Mouse (Mus musculus) R1 (cell line): ENCODE data around the gene Arhgap19.

ENCODE experiments used
- DNase-seq: peaks from one replicate; pipeline ENCODE4 v3.0.0-alpha.2; 2018; ENCODE audit warnings: low read depth, low spot score

The Arhgap19 gene

GRCm38 (mm10) chr19:41743396-41743795, 58.5 kb downstream of the Arhgap19 start, which contains the start of gene Slit1:
Slit1 (minus strand) TSS chr19:41743665.
- peak; percentile 28 for DNase-seq

DNA sequence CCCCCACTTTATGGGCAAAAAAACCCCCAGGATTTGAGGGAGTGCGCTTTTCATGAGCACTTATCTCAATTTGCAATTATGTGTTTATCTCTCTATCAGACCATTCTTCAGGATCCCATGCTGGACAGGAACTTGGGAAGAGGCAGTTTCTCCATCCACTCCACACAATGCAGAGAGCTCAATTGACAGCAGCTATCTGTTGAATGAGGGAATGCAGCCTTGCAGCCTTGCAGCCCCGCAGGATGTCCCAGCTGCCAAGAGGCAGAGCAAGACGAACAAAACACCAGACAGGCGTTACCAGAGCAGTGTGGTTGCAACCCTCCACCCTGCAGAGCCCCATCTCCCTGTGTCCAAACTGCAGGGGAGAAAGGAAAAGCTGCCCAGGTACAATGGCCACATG, 63.0 kb downstream of the Arhgap19 start:
- DNase-seq, result no peak

DNA sequence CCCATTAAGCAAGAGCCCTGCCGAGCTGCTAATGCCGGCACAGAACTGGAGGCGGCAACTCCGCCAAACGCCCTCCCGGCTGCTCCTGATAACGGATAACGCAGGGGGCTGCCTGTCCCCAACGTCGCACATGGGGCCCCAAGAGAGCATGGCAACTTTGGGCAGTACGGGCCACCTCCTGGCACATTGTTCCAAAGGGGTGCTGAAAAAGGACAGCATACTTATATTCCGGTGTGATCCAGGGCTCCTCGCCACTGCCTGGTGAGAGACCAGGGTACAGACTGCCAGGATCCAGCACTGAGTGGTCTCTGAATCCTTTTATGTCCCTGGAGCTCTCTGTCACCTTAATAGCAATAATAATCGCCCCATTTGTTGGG, 63.4 kb downstream of the Arhgap19 start:
- no peak for DNase-seq

DNA sequence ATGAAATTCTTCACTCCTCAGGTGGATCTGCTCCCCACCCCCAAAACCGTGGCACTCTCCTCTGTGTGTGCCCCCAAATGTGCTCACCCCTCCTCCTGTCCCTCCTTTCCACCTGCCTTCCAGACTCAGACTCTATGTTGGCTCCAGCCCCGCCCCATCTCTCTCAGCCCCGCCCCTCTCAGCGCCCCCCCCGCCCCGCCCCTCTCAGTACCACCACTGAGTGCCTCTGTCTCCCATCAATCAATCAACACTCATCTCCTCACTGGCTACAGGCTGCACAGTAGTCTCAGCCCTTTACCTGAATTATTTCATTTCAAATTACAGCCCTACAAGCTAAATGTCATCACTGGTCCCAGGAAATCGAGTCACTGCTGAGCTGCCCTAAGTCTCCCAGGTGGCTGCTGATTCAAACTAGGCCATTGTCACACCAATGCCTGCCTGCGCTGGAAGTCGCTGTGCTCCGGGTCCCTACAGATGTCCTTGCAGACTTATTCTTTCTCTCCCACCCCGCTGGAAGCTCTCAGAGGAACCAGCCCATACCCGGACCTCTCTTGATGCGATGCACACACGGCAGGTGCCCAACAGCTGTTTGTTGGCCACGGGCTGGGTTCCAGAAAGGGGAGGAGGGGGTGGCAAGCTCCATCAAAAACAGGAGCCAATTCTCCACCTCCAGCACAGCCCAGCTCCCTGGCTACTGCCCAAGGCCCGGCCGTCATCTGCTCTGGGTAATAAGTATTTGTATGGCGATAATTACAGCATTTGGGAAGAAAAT, 64.0 kb downstream of the Arhgap19 start:
- DNase-seq, result peak; percentile 33

- no peak for DNase-seq
Observed at GRCm38 (mm10) chr19:41734685-41735084, 67.2 kb downstream of the Arhgap19 start.

GRCm38 (mm10) chr19:41725491-41725890, 76.4 kb downstream of the Arhgap19 start:
- DNase-seq, result no peak

DNA sequence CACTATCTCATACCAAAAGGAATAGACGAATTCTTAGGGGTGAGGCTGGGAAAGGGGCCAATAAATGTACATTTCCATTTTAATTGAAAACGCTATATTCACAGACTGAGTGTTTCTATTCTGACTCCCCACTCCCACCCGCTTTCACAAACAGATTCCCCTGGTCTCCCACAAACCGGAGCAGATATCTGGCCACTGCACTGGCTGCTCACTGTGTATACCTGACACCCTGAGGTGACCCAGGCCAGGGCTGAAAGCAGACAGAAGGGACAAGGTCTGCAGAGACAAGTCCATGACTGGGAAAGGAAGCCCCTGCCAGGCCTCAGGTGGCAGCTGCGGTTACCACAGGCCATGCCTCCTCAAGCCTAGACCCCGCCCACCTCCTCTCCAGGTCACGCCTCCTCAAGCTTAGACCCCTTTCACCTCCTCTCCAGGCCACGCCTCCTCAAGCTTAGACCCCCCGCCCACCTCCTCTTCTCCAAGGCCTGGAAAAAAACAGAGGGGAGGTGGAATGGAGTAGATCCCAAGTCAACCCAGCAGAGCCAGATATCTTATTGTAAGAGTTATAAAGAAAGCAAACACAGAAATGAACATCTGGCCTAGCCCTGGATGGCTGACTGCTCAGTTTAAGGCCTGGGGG, 76.9 kb downstream of the Arhgap19 start:
- DNase-seq, result peak; percentile 88

GRCm38 (mm10) chr19:41723337-41723736, 78.5 kb downstream of the Arhgap19 start:
- no peak for DNase-seq

DNA sequence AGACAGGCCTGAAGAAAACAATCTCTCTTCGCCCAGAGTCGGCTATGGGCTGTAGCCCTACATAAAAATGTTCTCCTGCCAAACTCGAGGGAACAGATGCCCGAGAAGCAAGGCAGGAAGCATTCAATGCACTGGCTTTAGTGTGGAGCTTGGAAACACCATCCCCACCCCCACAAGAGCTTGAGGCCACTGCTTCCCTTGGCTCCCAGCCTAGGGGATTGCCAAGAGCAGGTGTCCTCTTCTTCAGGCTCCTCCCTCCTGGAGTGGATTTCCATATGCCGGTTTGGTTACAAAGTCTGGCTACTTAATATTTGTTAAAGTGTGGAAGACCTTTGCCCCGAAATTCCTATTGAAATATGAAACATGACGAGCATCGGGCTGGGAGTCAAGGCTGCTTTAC, 82.4 kb downstream of the Arhgap19 start:
- DNase-seq, result no peak
